Mouse (Mus musculus): ENCODE measurements around the gene Adam22.

GRCm38 (mm10) chr5:8243064-8243615, 124.8 kb downstream of the Adam22 start:
- TF ChIP-seq CTCF (IDR thresholded peaks at IDR 0.05; ENCODE audit: borderline replicate concordance, insufficient read depth, low read depth, low read length) (peak; percentile 12; the same call in 1 of the 2 replicates), POLR2A (IDR thresholded peaks at IDR 0.05; ENCODE audit: borderline replicate concordance, insufficient read depth, low read length) (no peak)

All from cerebellum, adult 2 months (tissue).